Mouse (Mus musculus) midbrain, embryonic 15.5 days (tissue): ENCODE data around the gene Gmfb. TPM values are rescaled to one million over a fixed set of nuclear protein-coding genes. Genes with fewer than 3 reads are reported as not detected.
A peak's percentile ranks its signal among the peaks of the same experiment; 100 is the strongest.
"Not testable (repeated sequence)": the region's sequence is repeated elsewhere in the genome, so short reads cannot be mapped to it uniquely, and the experiment has no call there.

Experiments used
- ATAC-seq: fragments of 200-750 bp; cut with Nextera tagmentation; replicated peaks from 2 replicates; pipeline ENCODE4 v1.8.0; 2017; ENCODE audit warnings: moderate TSS enrichment
- H3K27ac ChIP-seq: fragments of 300-500 bp; sonication (generic); 2 replicates; pipeline ENCODE4 v1.5.1; 2015; ENCODE audit warnings: mild to moderate bottlenecking, inconsistent platforms
- H3K27me3 ChIP-seq: fragments of 300-500 bp; sonication (generic); replicated peaks from 2 replicates; pipeline ENCODE4 v1.6.1; 2015; ENCODE audit warnings: inconsistent platforms
- H3K36me3 ChIP-seq: fragments of 300-500 bp; sonication (generic); replicated peaks from 2 replicates; pipeline ENCODE4 v1.6.1; 2015; ENCODE audit warnings: inconsistent platforms
- H3K4me1 ChIP-seq: fragments of 300-500 bp; sonication (generic); 2 replicates; pipeline ENCODE4 v1.6.1; 2015; ENCODE audit warnings: inconsistent platforms
- H3K4me2 ChIP-seq: fragments of 300-500 bp; sonication (generic); 2 replicates; pipeline ENCODE4 v1.6.1; 2015; ENCODE audit warnings: inconsistent platforms, mild to moderate bottlenecking, moderate library complexity
- H3K4me3 ChIP-seq: fragments of 300-500 bp; sonication (generic); 2 replicates; pipeline ENCODE4 v1.5.1; 2015; ENCODE audit warnings: mild to moderate bottlenecking, inconsistent platforms
- H3K9ac ChIP-seq: fragments of 300-500 bp; sonication (generic); 2 replicates; pipeline ENCODE4 v1.6.1; 2015; ENCODE audit warnings: mild to moderate bottlenecking, inconsistent platforms
- H3K9me3 ChIP-seq: fragments of 300-500 bp; sonication (generic); 2 replicates; pipeline ENCODE4 v1.6.1; 2016; ENCODE audit warnings: inconsistent platforms
- WGBS: fragments of 180-500 bp; shearing (Covaris S2); methylation state at CpG from one replicate; pipeline ENCODE4 v1.1.7; 2015; ENCODE audit warnings: mixed read lengths; 5-methylcytosine and 5-hydroxymethylcytosine counted together
- polyA plus RNA-seq: library from polyadenylated mRNA; unstranded; fragments of >200 nt; fragmentation: Nextera tagmentation; extraction: Ambion mirVana; gene quantifications from 2 replicates; pipeline ENCODE4 v1.2.1, GENCODE M21; 2015

Gene Gmfb
- polyA plus RNA-seq, 1 experiment from 2014 or later: 125 TPM

DNA sequence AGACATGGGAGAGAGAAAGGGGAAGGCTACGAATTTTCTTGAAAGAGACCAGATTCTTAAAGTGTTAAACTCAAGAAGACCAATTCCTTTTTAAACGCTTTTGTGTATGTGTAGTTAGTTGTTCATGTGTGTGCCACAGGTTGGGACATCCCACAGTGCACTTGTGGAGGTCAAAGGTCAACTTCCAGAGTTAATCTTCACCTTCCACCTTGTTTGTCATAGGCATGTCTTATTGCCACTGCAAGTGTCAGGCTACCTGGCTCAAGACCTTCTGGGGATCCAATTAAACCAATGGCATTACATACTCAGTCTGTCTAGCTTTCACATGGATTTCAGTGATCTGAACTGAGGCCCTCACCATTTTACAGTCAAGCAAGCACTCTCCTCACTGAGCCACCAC lies 2.0 kb upstream of the Gmfb start:
- no peak for ATAC-seq
- H3K9me3 ChIP-seq: no peaks in the 10 kb centered on the region
- no peaks in the 10 kb centered on the region for H3K27me3 ChIP-seq
- 78% methylated on average over 2 of the region's 2 CpGs for WGBS
- H3K4me3 ChIP-seq: no peak overlapping the region
- no peak overlapping the region for H3K27ac ChIP-seq
- peaks cover 23% of the 10 kb centered on the region for H3K4me1 ChIP-seq
- no peak overlapping the region for H3K4me2 ChIP-seq
- H3K9ac ChIP-seq: no peak overlapping the region
- H3K36me3 ChIP-seq: no peaks in the 10 kb centered on the region

DNA sequence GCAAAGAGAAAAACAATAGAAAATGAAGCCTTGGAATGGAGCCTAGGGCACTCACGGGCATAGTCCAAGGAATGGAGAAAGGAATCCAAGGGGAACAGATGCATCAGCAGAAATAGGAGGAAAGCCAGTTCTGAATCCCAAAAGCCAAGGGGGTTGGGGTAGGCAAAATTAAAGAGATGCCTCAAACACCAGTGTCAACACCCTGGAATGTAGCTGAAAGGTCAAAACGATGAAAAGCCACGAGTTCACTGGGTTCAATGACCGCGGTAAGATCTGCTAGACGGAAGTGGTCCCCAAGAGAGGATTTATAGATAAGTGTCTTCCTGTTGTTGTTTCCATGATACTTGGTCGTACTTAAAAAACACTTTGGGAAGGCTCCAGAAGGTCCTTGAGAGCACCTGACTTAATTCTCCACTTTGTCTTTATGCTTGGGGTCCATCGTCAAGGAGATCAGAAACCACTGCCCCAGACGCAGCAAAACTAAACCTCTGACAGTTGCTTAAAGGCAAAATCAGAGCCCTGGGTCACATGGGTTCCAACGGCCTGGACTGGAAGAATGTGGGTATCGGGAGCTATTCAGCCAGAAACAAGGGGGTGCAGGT lies 670 bp downstream of the Gmfb start:
- Histone ChIP-seq H3K27ac (peak overlapping the region; percentile 83), H3K36me3 (no peaks in the 10 kb centered on the region), H3K4me1 (peaks cover 23% of the 10 kb centered on the region), H3K4me2 (peak overlapping the region; percentile 80), H3K9me3 (no peaks in the 10 kb centered on the region), H3K9ac (peak overlapping the region; percentile 83), H3K27me3 (no peaks in the 10 kb centered on the region), H3K4me3 (peak overlapping the region; percentile 90)
- ATAC-seq: peak; percentile 7
- WGBS: 1% methylated on average over 11 of the region's 11 CpGs

DNA sequence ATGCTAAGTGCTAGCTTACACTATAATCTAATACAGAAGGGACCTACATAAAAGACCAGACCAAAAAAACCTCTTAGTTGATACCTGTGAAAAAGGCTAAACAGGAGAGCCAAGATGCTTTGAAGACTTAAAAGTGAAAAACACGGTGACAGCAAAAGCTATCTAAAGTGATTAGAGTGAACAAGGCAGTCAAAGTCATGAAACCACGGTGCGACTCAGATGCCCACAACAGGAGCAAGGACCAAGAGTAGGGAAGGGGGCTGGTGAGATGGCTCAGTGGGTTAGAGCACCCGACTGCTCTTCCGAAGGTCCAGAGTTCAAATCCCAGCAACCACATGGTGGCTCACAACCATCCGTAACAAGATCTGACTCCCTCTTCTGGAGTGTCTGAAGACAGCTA lies 2.1 kb downstream of the Gmfb start:
- not testable (repeated sequence) for H3K27ac ChIP-seq, H3K9ac ChIP-seq, H3K4me2 ChIP-seq, ATAC-seq, H3K36me3 ChIP-seq, H3K4me3 ChIP-seq, H3K9me3 ChIP-seq, H3K27me3 ChIP-seq
- WGBS: 97% methylated on average over 6 of the region's 6 CpGs
- peaks cover 23% of the 10 kb centered on the region for H3K4me1 ChIP-seq

GRCm38 (mm10) chr14:46818743-46819142 lies 3.3 kb downstream of the Gmfb start:
- H3K9ac ChIP-seq: no peak overlapping the region
- H3K27me3 ChIP-seq: no peaks in the 10 kb centered on the region
- no peak overlapping the region for H3K27ac ChIP-seq
- no peak for ATAC-seq
- no peak overlapping the region for H3K4me2 ChIP-seq
- peaks cover 3% of the 10 kb centered on the region; the same call in 1 of the 2 replicates for H3K36me3 ChIP-seq
- WGBS: 94% methylated on average over 7 of the region's 7 CpGs
- H3K9me3 ChIP-seq: no peaks in the 10 kb centered on the region
- H3K4me3 ChIP-seq: no peak overlapping the region
- peaks cover 23% of the 10 kb centered on the region for H3K4me1 ChIP-seq

- H3K9me3 ChIP-seq: no peaks in the 10 kb centered on the region
- H3K4me2 ChIP-seq: no peak overlapping the region
- ATAC-seq: no peak
- peaks cover 4% of the 10 kb centered on the region; the same call in 1 of the 2 replicates for H3K36me3 ChIP-seq
- H3K27me3 ChIP-seq: no peaks in the 10 kb centered on the region
- 94% methylated on average over 8 of the region's 8 CpGs for WGBS
- no peak overlapping the region for H3K4me3 ChIP-seq
- no peak overlapping the region for H3K27ac ChIP-seq
- H3K4me1 ChIP-seq: peaks cover 20% of the 10 kb centered on the region
- no peak overlapping the region for H3K9ac ChIP-seq
Observed at GRCm38 (mm10) chr14:46816916-46817622, 5.0 kb downstream of the Gmfb start.

DNA sequence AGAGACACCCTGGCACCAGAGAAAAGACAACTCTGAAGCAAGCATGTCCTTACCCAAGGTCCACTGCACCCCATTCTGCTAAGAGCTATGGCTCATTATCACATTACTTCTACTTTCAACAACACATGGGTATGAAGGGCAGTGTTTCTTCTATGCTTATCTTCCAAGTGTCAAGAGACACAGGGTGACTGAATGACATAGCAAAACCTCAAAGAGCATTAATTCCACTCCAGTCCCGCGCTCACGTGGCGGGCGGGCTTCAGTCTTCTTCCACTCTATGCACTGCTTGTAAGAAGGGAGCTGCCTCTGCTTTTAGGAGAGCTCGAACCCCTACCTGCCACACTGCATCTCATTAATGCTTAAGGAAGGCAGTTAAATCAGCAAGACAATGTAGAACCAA lies 6.4 kb downstream of the Gmfb start:
- H3K9ac ChIP-seq: no peak overlapping the region
- WGBS: 78% methylated on average over 6 of the region's 6 CpGs
- H3K4me1 ChIP-seq: peaks cover 12% of the 10 kb centered on the region
- no peak overlapping the region for H3K27ac ChIP-seq
- no peak for ATAC-seq
- no peaks in the 10 kb centered on the region for H3K9me3 ChIP-seq
- H3K4me3 ChIP-seq: no peak overlapping the region
- H3K36me3 ChIP-seq: peaks cover 10% of the 10 kb centered on the region; the same call in 1 of the 2 replicates
- H3K4me2 ChIP-seq: no peak overlapping the region
- no peaks in the 10 kb centered on the region for H3K27me3 ChIP-seq

GRCm38 (mm10) chr14:46807927-46808326 lies 14.1 kb downstream of the Gmfb start:
- Histone ChIP-seq H3K27ac (no peak overlapping the region), H3K4me1 (no peaks in the 10 kb centered on the region), H3K36me3 (peaks cover 16% of the 10 kb centered on the region; the same call in 1 of the 2 replicates), H3K9ac (no peak overlapping the region), H3K27me3 (no peaks in the 10 kb centered on the region), H3K4me2 (no peak overlapping the region), H3K4me3 (no peak overlapping the region), H3K9me3 (no peaks in the 10 kb centered on the region)
- ATAC-seq: no peak
- WGBS: 76% methylated on average over 3 of the region's 3 CpGs

DNA sequence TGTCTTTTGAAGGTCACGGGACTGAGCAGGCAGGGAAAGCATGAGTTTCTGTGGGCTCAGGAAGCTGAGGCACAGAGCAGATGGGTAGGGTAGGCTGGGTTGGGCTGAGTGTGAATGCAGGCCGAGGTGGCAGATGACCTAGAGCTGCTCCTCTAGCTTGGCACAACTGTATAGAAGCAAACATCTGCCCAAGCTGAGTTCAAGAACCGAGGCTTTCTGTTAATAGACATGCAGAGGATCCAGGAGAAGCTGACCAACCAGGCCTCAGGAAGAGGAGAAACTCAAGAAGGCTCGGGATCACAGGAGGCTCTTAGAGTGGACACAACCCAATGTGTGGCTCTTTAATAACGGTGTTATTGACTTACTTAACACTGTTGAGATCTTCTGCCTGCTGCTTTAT lies 15.9 kb downstream of the Gmfb start:
- Histone ChIP-seq H3K4me2 (no peak overlapping the region), H3K27me3 (no peaks in the 10 kb centered on the region), H3K4me3 (no peak overlapping the region), H3K27ac (no peak overlapping the region), H3K9ac (no peak overlapping the region), H3K4me1 (no peaks in the 10 kb centered on the region), H3K36me3 (peaks cover 15% of the 10 kb centered on the region; the same call in 1 of the 2 replicates), H3K9me3 (no peaks in the 10 kb centered on the region)
- no peak for ATAC-seq
- 88% methylated on average over 5 of the region's 5 CpGs for whole genome bisulfite sequencing

- Histone ChIP-seq H3K36me3 (0 out of 2 replicates have a peak, but pooled peaks cover 5% of the 10 kb centered on the region), H3K4me2 (no peak overlapping the region), H3K9me3 (no peaks in the 10 kb centered on the region), H3K9ac (no peak overlapping the region), H3K27ac (no peak overlapping the region), H3K27me3 (no peaks in the 10 kb centered on the region), H3K4me3 (no peak overlapping the region), H3K4me1 (no peaks in the 10 kb centered on the region)
- ATAC-seq: no peak
- 89% methylated on average over 1 of the region's 1 CpGs for WGBS
Observed at GRCm38 (mm10) chr14:46803791-46804190, 18.3 kb downstream of the Gmfb start.

GRCm38 (mm10) chr14:46803259-46803658 lies 18.8 kb downstream of the Gmfb start:
- ATAC-seq: no peak
- Histone ChIP-seq H3K27ac (no peak overlapping the region), H3K27me3 (no peaks in the 10 kb centered on the region), H3K36me3 (0 out of 2 replicates have a peak, but pooled peaks cover 5% of the 10 kb centered on the region), H3K4me3 (no peak overlapping the region), H3K9ac (no peak overlapping the region), H3K4me1 (no peaks in the 10 kb centered on the region), H3K4me2 (no peak overlapping the region), H3K9me3 (no peaks in the 10 kb centered on the region)
- WGBS: 94% methylated on average over 4 of the region's 4 CpGs

GRCm38 (mm10) chr14:46800684-46801345 lies 21.2 kb downstream of the Gmfb start:
- Histone ChIP-seq H3K36me3 (0 out of 2 replicates have a peak, but pooled peaks cover 5% of the 10 kb centered on the region), H3K27me3 (no peaks in the 10 kb centered on the region), H3K4me1 (no peaks in the 10 kb centered on the region), H3K9me3 (no peaks in the 10 kb centered on the region), H3K4me3 (no peak overlapping the region), H3K27ac (no peak overlapping the region), H3K9ac (no peak overlapping the region), H3K4me2 (no peak overlapping the region)
- WGBS: 88% methylated on average over 3 of the region's 3 CpGs
- no peak for ATAC-seq

- no peak overlapping the region for H3K4me3 ChIP-seq
- 87% methylated on average over 5 of the region's 5 CpGs for WGBS
- no peaks in the 10 kb centered on the region for H3K9me3 ChIP-seq
- no peak overlapping the region for H3K4me2 ChIP-seq
- ATAC-seq: no peak
- no peaks in the 10 kb centered on the region for H3K4me1 ChIP-seq
- no peaks in the 10 kb centered on the region for H3K27me3 ChIP-seq
- no peaks in the 10 kb centered on the region for H3K36me3 ChIP-seq
- H3K27ac ChIP-seq: no peak overlapping the region
- H3K9ac ChIP-seq: no peak overlapping the region
Observed at GRCm38 (mm10) chr14:46794157-46794556, 27.9 kb downstream of the Gmfb start.
